Mouse (Mus musculus) granulocyte monocyte progenitor cell, adult 5-6 weeks (primary cell): ENCODE results near the gene Nanos2. TPM values are rescaled to one million over a fixed set of nuclear protein-coding genes. Genes with fewer than 3 reads are reported as not detected.

Experiments used
- ATAC-seq: replicated peaks from 2 replicates; pipeline ENCODE4 v1.8.0; 2016; ENCODE audit warnings: mild to moderate bottlenecking, moderate TSS enrichment, inconsistent platforms; ENCODE audit not compliant: poor library complexity, severe bottlenecking
- total RNA-seq, 2 experiments: library from RNA; stranded (forward) in 1 of 2; stranded (reverse) in 1 of 2; fragments of 200-712, 200-1000 nt in 1 of 2; fragments of >200 nt in 1 of 2; fragmentation: Nextera tagmentation in 1 of 2; gene quantifications; 2 replicates each; pipeline ENCODE4 v1.2.3; 2014 to 2017

The Nanos2 gene
- not detected in 2 replicates for total RNA-seq (2014; fragmentation: Nextera tagmentation)
- not detected in 2 replicates for total RNA-seq (2017)

DNA sequence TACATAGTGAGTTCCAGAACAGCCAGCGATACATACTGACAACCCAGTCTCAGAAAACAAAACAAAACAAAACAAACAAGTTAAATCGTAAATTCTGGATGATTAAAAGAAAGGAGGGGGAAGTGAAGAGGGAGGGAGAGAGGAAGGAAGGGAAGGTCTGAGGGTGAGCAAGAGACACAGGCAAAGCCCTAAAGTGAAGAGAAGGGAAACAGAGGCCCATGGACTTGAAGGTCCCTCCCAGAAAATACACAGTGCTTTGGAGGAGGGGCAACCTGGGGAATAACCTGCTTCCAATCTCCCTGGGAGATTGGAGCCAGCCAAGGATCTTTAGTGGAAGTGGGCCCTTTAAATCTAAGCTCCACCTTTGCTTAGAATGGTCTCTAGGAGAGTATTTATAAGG, at the start of gene Nanos2:
Gene Nanos2 (plus strand): TSS at position 301 of the 400 bp plus-strand sequence.
- no peak for ATAC-seq

DNA sequence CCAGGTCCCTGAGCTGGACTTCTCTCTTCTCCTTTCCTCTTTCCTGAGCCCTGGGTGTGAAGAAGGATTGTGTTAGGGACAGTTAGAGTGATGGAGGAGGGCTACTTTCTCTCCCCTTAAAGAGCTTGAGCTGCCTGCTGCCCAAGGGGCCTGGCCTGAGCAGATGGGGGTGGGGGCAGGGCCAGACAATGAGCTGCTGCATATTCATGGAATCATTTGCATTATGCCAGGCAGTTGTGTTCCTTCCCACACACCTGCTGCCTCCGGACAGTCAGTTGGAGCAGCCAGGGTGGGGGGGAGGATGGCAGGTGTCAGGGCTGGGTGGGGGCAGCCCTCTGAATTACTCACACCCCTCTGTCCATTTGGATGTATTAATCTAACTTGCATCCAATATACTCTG, 44.8 kb upstream of the Nanos2 start:
- ATAC-seq, result no peak

DNA sequence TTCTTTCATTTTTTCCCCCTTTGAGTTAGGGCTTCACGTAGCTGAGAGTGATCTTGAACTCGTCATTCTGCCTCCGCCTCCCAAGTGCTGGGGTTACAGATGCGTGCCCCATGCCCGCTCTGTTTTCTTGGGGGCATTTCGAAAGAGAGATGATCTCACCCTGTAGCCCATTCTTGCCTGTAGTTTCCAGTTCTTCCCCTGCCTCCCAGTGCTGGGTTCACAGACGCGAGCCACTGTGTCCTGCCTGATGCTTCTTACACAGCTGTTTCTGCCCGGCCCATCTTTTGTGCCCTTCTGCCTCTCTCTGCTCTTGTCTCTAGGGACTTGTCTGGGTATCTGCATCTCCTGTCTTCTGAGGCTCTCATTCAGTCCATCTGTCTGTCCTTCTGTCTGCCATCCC, 44.4 kb upstream of the Nanos2 start:
- ATAC-seq, result no peak

- no peak for ATAC-seq
Measured at GRCm38 (mm10) chr7:18948151-18948550, 39.0 kb upstream of the Nanos2 start.

DNA sequence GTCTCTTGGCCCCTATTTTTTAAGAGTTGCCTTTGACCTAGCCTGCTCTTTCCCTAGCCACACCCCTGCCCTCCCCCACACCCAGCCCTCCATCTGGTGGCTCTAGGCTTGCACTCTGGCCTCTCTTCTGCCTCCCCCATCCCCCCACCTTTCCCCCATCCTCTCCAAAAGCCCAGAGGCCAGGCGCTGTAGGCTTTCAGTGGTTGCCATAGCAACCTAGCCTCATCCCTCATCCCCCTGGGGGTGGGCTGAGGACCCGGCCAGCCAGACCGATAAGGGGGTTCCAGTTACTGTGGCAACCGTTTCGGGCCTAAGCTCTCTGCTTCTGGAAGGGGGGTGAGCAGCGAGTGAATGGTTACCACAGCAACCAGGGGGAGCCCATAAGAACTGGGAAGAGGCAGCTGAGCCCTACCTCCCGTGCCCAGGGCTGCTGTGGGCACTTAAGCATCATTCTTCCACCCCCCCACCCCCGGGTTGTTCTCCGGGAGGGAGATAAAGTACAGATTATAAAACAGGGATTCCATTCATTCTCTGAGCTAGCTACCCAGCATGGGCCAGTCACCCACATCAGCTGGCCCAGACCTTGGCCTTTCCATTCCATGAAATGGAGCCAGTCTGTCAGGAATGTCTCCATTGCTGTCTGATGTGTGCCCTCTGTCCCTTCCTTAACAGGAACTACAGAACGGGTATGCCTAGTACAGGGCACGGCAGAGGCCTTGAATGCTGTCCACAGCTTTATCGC, 37.2 kb upstream of the Nanos2 start:
- no peak for ATAC-seq

DNA sequence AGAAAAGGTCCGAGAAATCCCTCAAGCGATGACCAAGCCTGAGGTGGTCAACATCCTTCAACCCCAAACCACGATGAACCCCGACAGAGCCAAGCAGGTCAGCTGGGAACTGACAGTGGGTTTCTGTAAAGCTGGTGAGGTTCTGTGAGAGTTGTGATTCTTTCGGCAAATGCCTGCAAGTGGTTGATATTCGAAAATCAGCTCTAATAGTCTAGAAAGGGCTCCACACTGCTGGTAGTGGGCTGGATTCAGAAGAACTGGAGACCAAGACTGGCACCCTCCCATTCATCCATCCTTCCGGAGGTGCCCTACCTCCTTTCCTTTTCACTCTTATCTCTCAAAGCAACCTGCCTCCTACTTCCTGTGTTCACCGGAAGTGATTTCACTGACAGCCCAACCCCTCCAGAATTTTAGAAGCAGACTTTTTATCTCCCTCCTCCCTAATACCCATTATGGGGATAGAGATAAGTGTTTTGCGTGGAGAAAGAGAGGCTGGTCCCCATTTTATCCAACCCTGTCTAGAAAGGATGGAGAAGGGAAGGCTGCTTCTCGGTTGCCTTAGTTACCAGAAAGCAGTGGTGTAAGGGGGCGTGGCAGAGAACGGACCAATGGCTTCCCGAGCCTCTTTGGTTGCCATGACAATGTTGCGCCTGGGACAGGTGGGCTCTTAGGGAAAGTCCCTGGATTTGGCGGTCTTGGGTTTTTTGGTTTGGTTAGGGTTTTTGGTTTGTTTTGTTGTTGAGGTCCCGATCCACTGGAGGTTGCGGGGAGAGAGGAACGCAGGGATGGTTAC, 36.5 kb upstream of the Nanos2 start:
- 0 out of 2 replicates have a peak, but pooled peaks have one; percentile 25 for ATAC-seq

GRCm38 (mm10) chr7:18951397-18951796, 35.8 kb upstream of the Nanos2 start:
- peak; percentile 86 for ATAC-seq

- peak; percentile 65 for ATAC-seq
Measured at GRCm38 (mm10) chr7:18957569-18958383, 29.4 kb upstream of the Nanos2 start.

- no peak; the same call in 1 of the 2 replicates for ATAC-seq
Measured at GRCm38 (mm10) chr7:18958384-18958766, 28.8 kb upstream of the Nanos2 start.

DNA sequence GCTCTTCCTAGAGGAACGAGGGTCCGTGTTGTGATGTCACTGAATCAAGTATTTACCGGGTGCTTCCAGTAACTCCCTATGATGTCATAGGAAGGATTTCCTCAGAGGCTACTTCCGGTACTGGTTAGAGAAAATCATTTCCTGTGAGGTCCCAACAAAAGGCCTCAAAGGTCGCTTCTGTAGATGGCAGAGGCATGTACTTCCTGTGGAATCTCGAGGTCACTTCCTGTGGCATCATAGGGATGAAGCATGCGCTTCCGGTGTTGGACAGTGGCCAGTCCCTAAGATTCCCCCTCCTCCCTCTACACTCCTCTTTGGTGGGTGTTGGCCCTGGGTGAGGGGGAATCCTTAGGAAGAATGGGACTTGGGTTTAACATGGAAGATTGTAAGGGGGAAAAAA, 27.8 kb upstream of the Nanos2 start:
- peak; percentile 26 for ATAC-seq

DNA sequence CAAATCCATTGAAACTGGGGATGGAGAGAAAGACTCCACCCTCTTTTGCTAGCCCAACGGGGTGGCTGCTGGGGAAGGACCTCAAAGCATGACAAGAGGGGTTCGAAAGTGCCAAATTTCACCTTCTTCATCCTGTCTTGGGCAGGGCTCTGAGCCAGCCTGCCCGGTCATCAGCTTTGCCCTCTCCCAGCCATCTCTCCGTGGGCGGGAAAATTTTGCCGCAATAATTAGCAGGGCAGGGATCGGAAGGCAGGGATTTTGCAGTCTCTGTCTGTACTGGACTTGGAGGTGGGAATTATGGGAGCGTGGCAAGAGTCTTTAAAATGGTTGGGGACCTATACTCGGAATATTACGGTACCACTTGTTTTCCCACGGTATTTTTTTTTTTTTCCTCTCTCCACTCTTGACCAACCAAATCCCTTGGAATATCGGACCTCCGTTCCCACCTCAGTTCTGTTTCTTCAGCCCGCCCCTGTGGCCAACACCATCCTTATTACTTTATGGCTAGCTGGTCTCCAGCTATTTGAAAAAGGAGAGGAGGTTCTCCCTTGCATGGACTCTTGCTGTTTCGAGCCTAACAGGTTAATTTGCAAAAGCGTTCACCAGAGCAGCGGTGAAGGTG, 24.9 kb upstream of the Nanos2 start:
- ATAC-seq, result no peak

DNA sequence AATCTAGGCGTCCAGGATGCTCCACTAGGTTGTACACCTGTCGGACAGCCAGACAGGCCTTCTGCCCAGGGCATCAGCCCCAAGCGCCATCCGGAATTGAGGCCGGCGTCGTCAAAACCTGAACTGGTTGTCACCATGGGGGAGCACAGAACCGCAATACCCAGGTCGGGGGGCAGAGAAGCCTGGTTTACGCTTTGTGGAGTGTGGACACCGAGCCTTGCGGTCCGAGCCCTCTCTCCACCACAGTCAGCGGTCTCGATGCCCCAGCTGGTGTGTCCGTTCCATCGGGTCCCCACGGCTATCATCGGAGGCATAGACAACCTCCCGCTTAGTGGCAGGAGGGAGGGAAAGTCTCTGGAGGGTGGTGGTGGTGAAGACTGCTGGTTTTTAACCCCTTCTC, 24.4 kb upstream of the Nanos2 start:
- 0 out of 2 replicates have a peak, but pooled peaks have one; percentile 3 for ATAC-seq

DNA sequence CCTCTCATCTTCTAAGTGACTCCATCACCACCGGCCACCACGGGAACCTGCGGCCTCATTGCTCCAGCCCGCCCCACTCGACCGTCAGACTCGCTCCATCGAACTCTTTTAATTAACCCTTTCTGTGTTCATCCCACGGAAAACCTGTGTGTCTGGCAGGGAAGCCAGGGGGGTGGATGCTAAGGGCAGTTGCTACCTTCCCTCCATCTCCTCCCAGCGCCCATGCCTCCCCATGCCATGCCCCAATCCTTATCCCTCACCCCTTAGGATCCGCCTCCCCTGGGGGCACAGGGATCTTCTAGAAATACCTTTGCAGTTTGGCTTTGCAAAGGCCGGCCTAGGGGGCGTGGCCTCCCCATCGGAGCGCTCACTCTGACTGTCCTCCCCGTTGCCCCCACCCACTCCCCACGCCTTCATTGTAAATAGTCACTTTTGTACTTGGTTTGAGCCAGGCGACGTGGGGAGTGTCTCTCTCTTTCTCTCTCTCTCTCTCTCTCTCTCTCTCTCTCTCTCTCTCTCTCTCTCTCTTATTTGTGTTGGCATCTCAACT, 23.8 kb upstream of the Nanos2 start:
- no peak for ATAC-seq

- ATAC-seq, result no peak
Measured at GRCm38 (mm10) chr7:18965312-18965711, 21.9 kb upstream of the Nanos2 start.

- no peak for ATAC-seq
Measured at GRCm38 (mm10) chr7:18967603-18968002, 19.6 kb upstream of the Nanos2 start.

DNA sequence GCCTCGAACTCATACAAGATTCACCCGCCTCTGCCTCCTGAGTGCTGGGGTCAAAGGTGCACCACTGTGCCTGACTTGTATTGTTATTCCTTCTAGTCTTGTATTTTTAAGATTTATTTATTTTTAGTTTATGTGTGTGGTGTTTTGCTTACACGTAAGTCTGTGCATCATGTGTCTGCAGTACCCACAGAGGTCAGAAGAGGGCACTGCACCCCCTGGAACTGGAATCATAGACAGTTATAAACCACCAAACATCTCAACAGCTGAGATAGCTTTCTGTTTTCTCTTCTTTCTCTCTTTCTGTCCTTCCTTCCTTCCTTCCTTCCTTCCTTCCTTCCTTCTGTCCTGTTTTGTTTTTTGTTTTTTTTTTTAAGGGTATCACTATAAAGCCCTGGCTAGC, 16.2 kb upstream of the Nanos2 start:
- no peak for ATAC-seq

GRCm38 (mm10) chr7:18978381-18978780, 8.8 kb upstream of the Nanos2 start:
- ATAC-seq, result no peak

- no peak for ATAC-seq
Measured at GRCm38 (mm10) chr7:18986503-18986902, 697 bp upstream of the Nanos2 start.

DNA sequence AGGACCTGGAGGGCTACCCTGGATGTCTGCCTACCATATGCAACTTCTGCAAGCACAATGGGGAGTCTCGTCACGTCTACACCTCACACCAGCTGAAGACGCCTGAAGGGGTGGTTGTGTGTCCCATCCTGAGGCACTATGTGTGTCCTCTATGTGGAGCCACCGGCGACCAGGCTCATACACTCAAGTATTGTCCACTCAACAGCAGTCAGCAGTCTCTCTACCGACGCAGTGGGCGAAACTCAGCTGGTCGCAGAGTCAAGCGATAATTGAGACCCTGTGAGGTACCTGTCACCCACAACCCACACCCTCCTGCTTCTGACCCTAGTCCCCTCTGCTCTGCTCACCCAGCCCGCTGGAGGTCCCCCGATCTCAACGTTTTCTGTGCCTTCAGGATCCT, 547 bp downstream of the Nanos2 start:
- ATAC-seq, result no peak

DNA sequence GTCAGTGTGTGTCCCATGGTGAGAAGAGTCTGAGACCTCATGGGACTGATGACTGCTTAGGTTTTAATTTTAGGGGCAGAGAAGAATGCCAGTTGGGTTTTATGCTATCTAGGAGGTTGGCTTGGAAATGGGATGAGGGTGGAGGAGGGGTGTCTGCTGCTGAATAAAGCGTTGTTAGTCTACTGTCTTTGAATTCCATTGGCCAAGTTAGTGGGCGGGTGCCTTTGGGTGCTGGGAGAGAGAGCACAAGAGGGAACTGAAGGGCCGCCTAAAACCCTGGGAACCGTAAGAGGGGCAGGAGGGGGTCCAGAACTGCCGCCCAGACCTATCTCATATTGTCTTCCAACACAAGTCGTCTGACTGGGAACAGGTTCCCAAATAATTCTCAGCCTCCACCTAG, 1.6 kb downstream of the Nanos2 start:
- ATAC-seq, result no peak
